Mouse (Mus musculus): ENCODE data around the gene Msantd1. TPM values are rescaled to one million over a fixed set of nuclear protein-coding genes. Genes with fewer than 3 reads are reported as not detected.

Msantd1 gene
- polyA plus RNA-seq, 1 experiment: 1.1 TPM

- Histone ChIP-seq H3K4me3 (ENCODE audit: insufficient read depth, low read depth, low read length) (no peak overlapping the region), H3K27ac (ENCODE audit: insufficient read depth, low read depth, low read length) (no peak overlapping the region), H3K36me3 (ENCODE audit: control insufficient read depth, insufficient read depth, low read length) (no peaks in the 10 kb centered on the region), H3K27me3 (replicated peaks; ENCODE audit: control insufficient read depth, insufficient read depth, low read length) (no peaks in the 10 kb centered on the region), H3K4me1 (ENCODE audit: control insufficient read depth, insufficient read depth, low read length) (peaks cover 9% of the 10 kb centered on the region; the same call in 1 of the 2 replicates)
- 79% methylated on average over 8 of the region's 8 CpGs for WGBS
- TF ChIP-seq CTCF (conservative IDR thresholded peaks at IDR 0.05; ENCODE audit: insufficient read depth, insufficient read length, low read depth, low read length) (no peak), POLR2A (IDR thresholded peaks at IDR 0.05; ENCODE audit: low read depth, low read length) (no peak)
- DNase-seq: peak; percentile 58
Measured at GRCm38 (mm10) chr5:34951161-34951834, 43.5 kb downstream of the Msantd1 start.

GRCm38 (mm10) chr5:34954508-34954907, 46.7 kb downstream of the Msantd1 start:
- no peak for DNase-seq
- 61% methylated on average over 6 of the region's 6 CpGs for WGBS
- TF ChIP-seq POLR2A (IDR thresholded peaks at IDR 0.05; ENCODE audit: low read depth, low read length) (no peak), CTCF (conservative IDR thresholded peaks at IDR 0.05; ENCODE audit: insufficient read depth, insufficient read length, low read depth, low read length) (no peak)
- H3K4me1 ChIP-seq (ENCODE audit: control insufficient read depth, insufficient read depth, low read length): peaks cover 6% of the 10 kb centered on the region; the same call in 1 of the 2 replicates
- no peak overlapping the region for H3K4me3 ChIP-seq (ENCODE audit: insufficient read depth, low read depth, low read length)
- no peaks in the 10 kb centered on the region for H3K36me3 ChIP-seq (ENCODE audit: control insufficient read depth, insufficient read depth, low read length)
- H3K27me3 ChIP-seq (replicated peaks; ENCODE audit: control insufficient read depth, insufficient read depth, low read length): no peaks in the 10 kb centered on the region
- no peak overlapping the region for H3K27ac ChIP-seq (ENCODE audit: insufficient read depth, low read depth, low read length)

- no peak for TF ChIP-seq CTCF (conservative IDR thresholded peaks at IDR 0.05; ENCODE audit: insufficient read depth, insufficient read length, low read depth, low read length)
- peak; percentile 48 for DNase-seq
- WGBS: 46% methylated on average over 5 of the region's 5 CpGs
Measured at GRCm38 (mm10) chr5:34955630-34956029, 47.8 kb downstream of the Msantd1 start.

GRCm38 (mm10) chr5:34956151-34956550, 48.3 kb downstream of the Msantd1 start:
- 0 out of 2 replicates have a peak, but pooled peaks cover 2% of the 10 kb centered on the region for H3K4me1 ChIP-seq (ENCODE audit: control insufficient read depth, insufficient read depth, low read length)
- DNase-seq: no peak
- TF ChIP-seq CTCF (conservative IDR thresholded peaks at IDR 0.05; ENCODE audit: insufficient read depth, insufficient read length, low read depth, low read length): no peak
- TF ChIP-seq POLR2A (IDR thresholded peaks at IDR 0.05; ENCODE audit: low read depth, low read length): no peak

More at GRCm38 (mm10) chr5:34955630-34956029, 47.8 kb downstream of the Msantd1 start:
- Histone ChIP-seq H3K36me3 (ENCODE audit: control insufficient read depth, insufficient read depth, low read length) (no peaks in the 10 kb centered on the region), H3K27me3 (replicated peaks; ENCODE audit: control insufficient read depth, insufficient read depth, low read length) (no peaks in the 10 kb centered on the region), H3K4me3 (ENCODE audit: insufficient read depth, low read depth, low read length) (no peak overlapping the region), H3K4me1 (ENCODE audit: control insufficient read depth, insufficient read depth, low read length) (0 out of 2 replicates have a peak, but pooled peaks cover 2% of the 10 kb centered on the region), H3K27ac (ENCODE audit: insufficient read depth, low read depth, low read length) (no peak overlapping the region)

GRCm38 (mm10) chr5:34957015-34957414, 49.2 kb downstream of the Msantd1 start:
- 45% methylated on average over 2 of the region's 2 CpGs for WGBS

More at GRCm38 (mm10) chr5:34956151-34956550, 48.3 kb downstream of the Msantd1 start:
- Histone ChIP-seq H3K27ac (ENCODE audit: insufficient read depth, low read depth, low read length) (no peak overlapping the region), H3K36me3 (ENCODE audit: control insufficient read depth, insufficient read depth, low read length) (no peaks in the 10 kb centered on the region), H3K4me3 (ENCODE audit: insufficient read depth, low read depth, low read length) (no peak overlapping the region), H3K27me3 (replicated peaks; ENCODE audit: control insufficient read depth, insufficient read depth, low read length) (no peaks in the 10 kb centered on the region)
- 81% methylated on average over 7 of the region's 7 CpGs for WGBS

GRCm38 (mm10) chr5:34960021-34960420, 52.2 kb downstream of the Msantd1 start:
- Histone ChIP-seq H3K4me1 (ENCODE audit: control insufficient read depth, insufficient read depth, low read length) (0 out of 2 replicates have a peak, but pooled peaks cover 2% of the 10 kb centered on the region), H3K27ac (ENCODE audit: insufficient read depth, low read depth, low read length) (no peak overlapping the region), H3K27me3 (replicated peaks; ENCODE audit: control insufficient read depth, insufficient read depth, low read length) (no peaks in the 10 kb centered on the region), H3K36me3 (ENCODE audit: control insufficient read depth, insufficient read depth, low read length) (no peaks in the 10 kb centered on the region), H3K4me3 (ENCODE audit: insufficient read depth, low read depth, low read length) (no peak overlapping the region)
- 81% methylated on average over 1 of the region's 1 CpGs for WGBS
- no peak for DNase-seq
- TF ChIP-seq POLR2A (IDR thresholded peaks at IDR 0.05; ENCODE audit: low read depth, low read length) (no peak), CTCF (conservative IDR thresholded peaks at IDR 0.05; ENCODE audit: insufficient read depth, insufficient read length, low read depth, low read length) (no peak)

More at GRCm38 (mm10) chr5:34957015-34957414, 49.2 kb downstream of the Msantd1 start:
- no peaks in the 10 kb centered on the region for H3K27me3 ChIP-seq (replicated peaks; ENCODE audit: control insufficient read depth, insufficient read depth, low read length)
- H3K4me1 ChIP-seq (ENCODE audit: control insufficient read depth, insufficient read depth, low read length): 0 out of 2 replicates have a peak, but pooled peaks cover 2% of the 10 kb centered on the region
- no peak overlapping the region for H3K4me3 ChIP-seq (ENCODE audit: insufficient read depth, low read depth, low read length)
- no peak overlapping the region for H3K27ac ChIP-seq (ENCODE audit: insufficient read depth, low read depth, low read length)
- no peak for DNase-seq
- TF ChIP-seq CTCF (conservative IDR thresholded peaks at IDR 0.05; ENCODE audit: insufficient read depth, insufficient read length, low read depth, low read length) (no peak), POLR2A (IDR thresholded peaks at IDR 0.05; ENCODE audit: low read depth, low read length) (no peak)
- no peaks in the 10 kb centered on the region for H3K36me3 ChIP-seq (ENCODE audit: control insufficient read depth, insufficient read depth, low read length)

- no peaks in the 10 kb centered on the region for H3K4me1 ChIP-seq (ENCODE audit: control insufficient read depth, insufficient read depth, low read length)
- no peak overlapping the region for H3K4me3 ChIP-seq (ENCODE audit: insufficient read depth, low read depth, low read length)
- H3K27ac ChIP-seq (ENCODE audit: insufficient read depth, low read depth, low read length): no peak overlapping the region
- 86% methylated on average over 12 of the region's 12 CpGs for WGBS
- H3K36me3 ChIP-seq (ENCODE audit: control insufficient read depth, insufficient read depth, low read length): no peaks in the 10 kb centered on the region
- TF ChIP-seq POLR2A (IDR thresholded peaks at IDR 0.05; ENCODE audit: low read depth, low read length) (no peak), CTCF (conservative IDR thresholded peaks at IDR 0.05; ENCODE audit: insufficient read depth, insufficient read length, low read depth, low read length) (no peak)
- DNase-seq: no peak
- no peaks in the 10 kb centered on the region for H3K27me3 ChIP-seq (replicated peaks; ENCODE audit: control insufficient read depth, insufficient read depth, low read length)
Measured at GRCm38 (mm10) chr5:34965531-34965930, 57.7 kb downstream of the Msantd1 start.

Data from kidney, adult 2 months (tissue).